Mouse (Mus musculus): ENCODE data around the gene Olfr878.

Gene Olfr878

DNA sequence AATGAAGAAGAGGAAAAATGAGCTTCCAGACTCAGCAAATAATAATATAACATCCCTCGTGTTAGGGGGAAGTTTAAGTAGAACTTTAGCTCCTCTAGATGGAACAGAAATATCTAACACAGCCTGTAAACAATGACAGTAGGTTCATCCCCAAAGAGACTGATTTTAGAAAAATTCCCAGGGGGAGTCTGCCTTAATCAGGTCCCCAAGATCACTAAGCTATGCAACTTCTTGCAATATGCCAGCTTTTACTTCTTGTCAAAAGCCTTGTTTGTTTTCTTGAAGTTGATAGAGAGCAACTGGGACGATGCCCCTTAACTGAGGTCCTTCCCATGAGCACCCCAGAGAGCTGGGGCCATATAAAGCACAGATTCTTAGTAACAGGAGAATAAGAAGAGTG, at the start of gene Olfr878:
Gene Olfr878, plus strand, starts transcription at position 301 of the 400 bp plus-strand sequence.
- no peak for DNase-seq

GRCm38 (mm10) chr9:37870246-37870645, 47.4 kb upstream of the Olfr878 start:
- DNase-seq: no peak

DNA sequence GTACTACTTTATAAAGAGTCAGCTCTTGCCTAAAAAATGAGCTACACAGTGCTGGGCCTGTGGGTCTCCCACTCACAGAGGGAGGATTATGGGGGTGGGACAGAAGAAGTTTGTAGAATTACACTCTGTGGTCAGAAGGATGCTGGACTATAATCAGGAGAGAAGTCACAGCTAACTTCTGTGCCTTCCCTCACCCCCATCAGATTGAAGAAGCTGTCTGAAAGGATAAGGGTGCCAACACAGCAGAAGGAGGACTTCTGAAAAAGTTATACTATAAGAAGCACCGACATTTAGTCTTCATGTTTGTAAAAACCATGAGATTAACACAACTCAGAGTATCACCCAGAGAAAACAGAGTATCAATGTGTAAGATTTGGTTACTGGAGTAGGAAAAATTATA, 46.5 kb upstream of the Olfr878 start:
- DNase-seq: no peak

- no peak for DNase-seq
These were observed 46.1 kb upstream of the Olfr878 start for GRCm38 (mm10) chr9:37871536-37871935.

- no peak for DNase-seq
These were observed 26.7 kb upstream of the Olfr878 start for GRCm38 (mm10) chr9:37890960-37891359.

- no peak for DNase-seq
These were observed 21.0 kb upstream of the Olfr878 start, which contains the start of gene Olfr145 for GRCm38 (mm10) chr9:37896661-37897060. TSS of gene Olfr145 (plus strand) at chr9:37896724.

DNA sequence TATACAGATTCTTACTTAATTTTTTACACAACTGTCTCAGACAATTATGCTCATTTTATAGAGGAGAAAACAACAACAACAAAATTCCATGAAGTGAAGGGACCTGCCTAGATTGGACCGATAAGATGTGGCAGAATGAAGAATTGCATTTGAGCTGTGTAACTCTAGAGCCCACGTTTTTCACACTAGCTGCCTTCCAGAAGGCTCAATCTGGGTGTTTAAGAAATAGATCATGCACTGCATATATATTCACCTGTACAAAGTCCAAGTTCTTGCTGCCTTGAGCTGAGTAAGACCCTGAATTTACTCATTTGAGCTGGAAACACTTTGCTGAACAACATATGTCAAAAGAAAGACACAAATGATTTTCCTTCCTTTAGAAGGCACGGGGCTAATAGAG, 12.1 kb upstream of the Olfr878 start:
- DNase-seq: no peak

- no peak for DNase-seq
These were observed 378 bp downstream of the Olfr878 start for GRCm38 (mm10) chr9:37918018-37918417.

DNA sequence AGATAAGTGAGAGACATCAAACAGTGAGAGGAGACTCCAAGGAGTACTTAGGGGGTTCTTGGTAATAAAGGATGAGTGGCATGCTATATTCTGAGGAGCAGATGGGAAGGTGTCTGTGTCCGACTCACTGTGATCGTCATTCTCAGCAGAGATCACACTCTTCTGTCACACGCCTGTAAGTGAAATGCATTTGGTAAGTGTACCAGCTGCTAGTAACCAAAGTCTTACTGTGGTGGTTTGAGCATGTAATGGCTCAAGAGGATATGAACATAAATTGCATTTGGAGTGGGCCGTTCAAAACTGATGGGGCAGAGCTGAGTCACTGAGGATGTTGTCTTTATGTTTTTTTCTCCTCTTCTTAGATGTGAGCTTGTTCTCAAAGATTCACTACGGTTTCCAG, 6.6 kb downstream of the Olfr878 start:
- DNase-seq: no peak

DNA sequence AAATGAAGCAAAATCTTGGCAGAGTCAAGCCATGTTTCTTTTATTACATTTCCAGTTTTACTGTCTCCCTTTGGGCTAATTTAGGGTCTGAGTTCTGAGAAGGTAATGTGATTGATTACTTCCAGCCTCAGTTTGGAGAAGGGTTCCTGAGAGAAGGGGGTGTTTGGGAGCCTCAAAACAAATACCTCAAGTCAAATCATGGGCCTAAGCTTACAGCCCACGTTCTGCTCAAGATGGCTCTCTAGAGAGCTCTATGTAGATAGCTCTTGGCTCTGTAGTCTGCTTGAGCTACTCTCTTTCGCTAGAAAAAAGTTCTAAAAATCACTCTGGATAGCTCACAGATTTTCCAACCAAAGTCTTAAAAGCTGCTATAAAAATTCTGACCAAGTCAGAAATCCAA, 7.8 kb downstream of the Olfr878 start:
- no peak for DNase-seq

- DNase-seq: no peak
These were observed 8.7 kb downstream of the Olfr878 start for GRCm38 (mm10) chr9:37926019-37927013.

GRCm38 (mm10) chr9:37932519-37932918, 14.9 kb downstream of the Olfr878 start:
- DNase-seq: peak; percentile 13 to 51

- DNase-seq: no peak
These were observed 16.5 kb downstream of the Olfr878 start for GRCm38 (mm10) chr9:37934146-37934545.

GRCm38 (mm10) chr9:37941167-37941566, 23.5 kb downstream of the Olfr878 start:
- no peak for DNase-seq

Data from kidney, adult 8-10 months (tissue).